Mouse (Mus musculus) brain, embryonic 14.5 days (tissue): ENCODE measurements around the gene Foxj3.
A peak's percentile ranks its signal among the peaks of the same experiment; 100 is the strongest.

Experiments used
- CTCF ChIP-seq: fragments of 200-500 bp; IDR thresholded peaks from 2 replicates; pipeline ENCODE4 v1.5.1; 2012; ENCODE audit warnings: inconsistent platforms, mild to moderate bottlenecking, moderate library complexity, borderline replicate concordance; ENCODE audit not compliant: insufficient read depth, insufficient read length; ENCODE audit errors: extremely low read depth
- POLR2A ChIP-seq: fragments of 200-500 bp; IDR thresholded peaks from 2 replicates; pipeline ENCODE4 v1.6.1; 2012; ENCODE audit warnings: mild to moderate bottlenecking, inconsistent platforms, borderline replicate concordance; ENCODE audit not compliant: poor library complexity, insufficient read depth, insufficient read length, severe bottlenecking; ENCODE audit errors: extremely low read depth

DNA sequence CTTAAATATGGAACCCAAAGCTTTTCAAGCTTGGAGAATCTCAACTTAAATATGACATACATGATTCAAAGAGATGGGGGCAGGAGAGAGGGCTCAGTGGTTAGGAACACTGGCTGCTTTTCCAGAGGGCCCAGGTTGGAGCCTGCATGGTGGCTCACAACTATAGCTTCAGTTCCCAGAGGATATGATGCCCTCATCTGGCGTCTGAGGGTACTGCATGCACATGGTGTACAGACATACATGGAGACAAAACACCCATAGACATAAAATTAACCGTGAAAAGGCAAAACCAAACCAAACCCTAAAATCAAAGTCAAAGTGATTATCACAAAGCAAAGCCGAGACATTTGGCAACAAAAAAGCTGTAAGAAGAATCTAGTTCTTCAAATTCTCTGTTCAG lies 46.0 kb upstream of the Foxj3 start:
- peak; percentile 43; the same call in 1 of the 2 replicates for TF ChIP-seq CTCF
- no peak for TF ChIP-seq POLR2A
